ENCODE assay signal across 9 mouse cellular contexts in genomic region chr1:136017307-136017706, GRCm38 (mm10). TPM values are rescaled to one million over a fixed set of nuclear protein-coding genes. Genes with fewer than 3 reads are reported as not detected.
DNase-seq lines count a peak whose midpoint lies in the region; ATAC-seq and TF ChIP-seq lines count a peak whose summit lies in the region.
"Had no signal": no experiment of that assay in that cellular context is flagged by ENCODE, and none has a peak within 500 bp of the region (broad histone marks: within the 10 kb centered on the region; RNA-seq: fewer than 3 reads in every experiment).

No protein-coding gene starts in this region.

- peak overlapping the region; percentile 70 for H3K9ac ChIP-seq in MEL (ENCODE audit: control insufficient read depth, low read depth, low read length, poor library complexity, severe bottlenecking)
- H3K9ac ChIP-seq in hindbrain, embryonic 11.5 days (ENCODE audit: low read depth, low read length): no peak overlapping the region; the same call in 1 of the 2 replicates

- no peak overlapping the region for H3K4me2 ChIP-seq in hindbrain, embryonic 11.5 days (replicated peaks; ENCODE audit: low read depth, low read length)

- peaks cover 20 to 26% of the 10 kb centered on the region in 2 experiments for H3K4me1 ChIP-seq in MEL (ENCODE audit: control insufficient read depth in 1 of 2, insufficient read depth in 2 of 2, low read length in 2 of 2)
- H3K4me1 ChIP-seq in hindbrain, embryonic 11.5 days (replicated peaks; ENCODE audit: control insufficient read depth, insufficient read depth, low read length): no peaks in the 10 kb centered on the region
- peaks cover 58% of the 10 kb centered on the region for H3K4me1 ChIP-seq in megakaryocyte, embryonic 14.5 days

- H3K36me3 ChIP-seq in MEL (ENCODE audit: control insufficient read depth in 1 of 2, insufficient read depth in 2 of 2, low read length in 2 of 2): peaks cover 2 to 28% of the 10 kb centered on the region in 2 experiments; a peak in 3 of 4 replicates
- H3K36me3 ChIP-seq in hindbrain, embryonic 11.5 days (ENCODE audit: control insufficient read depth, insufficient read depth, low read length): peaks cover 5% of the 10 kb centered on the region; the same call in 1 of the 2 replicates
- peaks cover 27% of the 10 kb centered on the region for H3K36me3 ChIP-seq in megakaryocyte, embryonic 14.5 days (replicated peaks; ENCODE audit: low read length)

- ATAC-seq in hindbrain, embryonic 11.5 days (ENCODE audit: low FRiP score): peak; percentile 30; the same call in 1 of the 2 replicates

- no peaks in the 10 kb centered on the region for H3K9me3 ChIP-seq in MEL (replicated peaks; ENCODE audit: insufficient read depth, low read length)
- H3K9me3 ChIP-seq in hindbrain, embryonic 11.5 days (ENCODE audit: control insufficient read depth, low read length): no peaks in the 10 kb centered on the region
- no peaks in the 10 kb centered on the region for H3K9me3 ChIP-seq in megakaryocyte, embryonic 14.5 days

- peak overlapping the region; percentile 71 for H3K27ac ChIP-seq in MEL (ENCODE audit: control insufficient read depth, low read depth, low read length)
- no peak overlapping the region for H3K27ac ChIP-seq in hindbrain, embryonic 11.5 days (ENCODE audit: low read depth, low read length)

- peak overlapping the region; percentile 89 to 97 for H3K4me3 ChIP-seq in MEL (ENCODE audit: control insufficient read depth in 1 of 2, insufficient read depth in 1 of 2, low read depth in 2 of 2, low read length in 2 of 2)
- no peak overlapping the region for H3K4me3 ChIP-seq in hindbrain, embryonic 11.5 days (ENCODE audit: low read depth, low read length)
- peak overlapping the region; percentile 96 for H3K4me3 ChIP-seq in megakaryocyte, embryonic 14.5 days (replicated peaks)

- TF ChIP-seq POLR2A in MEL (IDR thresholded peaks at IDR 0.05; ENCODE audit: control insufficient read depth in 1 of 2, insufficient read depth in 1 of 2, low read depth in 1 of 2, low read length in 2 of 2, poor library complexity in 1 of 2): no peak

- no peak for TF ChIP-seq EP300 in MEL (IDR thresholded peaks at IDR 0.05; ENCODE audit: low read depth in 1 of 2, low read length in 2 of 2)

- H3K27me3 ChIP-seq in MEL (ENCODE audit: control insufficient read depth in 1 of 2, insufficient read depth in 2 of 2, low read length in 2 of 2): no peaks in the 10 kb centered on the region
- no peaks in the 10 kb centered on the region for H3K27me3 ChIP-seq in hindbrain, embryonic 11.5 days (ENCODE audit: control insufficient read depth, insufficient read depth, low read length)
- H3K27me3 ChIP-seq in megakaryocyte, embryonic 14.5 days (replicated peaks): no peaks in the 10 kb centered on the region

- TF ChIP-seq CTCF in MEL (IDR thresholded peaks at IDR 0.05 in 2 of 3, conservative IDR thresholded peaks at IDR 0.05 in 1 of 3; ENCODE audit: control insufficient read depth in 1 of 3, insufficient read depth in 1 of 3, low read depth in 2 of 3, low read length in 3 of 3, poor library complexity in 1 of 3, severe bottlenecking in 1 of 3): no peak

- DNase-seq in embryo, embryonic 10 days (ENCODE audit: low spot score): peak; percentile 37
- DNase-seq in embryo, embryonic 9.5 days (ENCODE audit: extremely low spot score): no peak
- no peak for DNase-seq in MEL (ENCODE audit: low read depth, low spot score)
- peak; percentile 22 for DNase-seq in hindbrain, embryonic 11.5 days (ENCODE audit: low spot score)
- DNase-seq in layer of hippocampus, adult 9-11 months: no peak
- DNase-seq in retina, postnatal 1 day: no peak
- DNase-seq in layer of hippocampus, postnatal 14 days (ENCODE audit: low spot score in 2 of 2): no peak

- H3K79me2 ChIP-seq in MEL (ENCODE audit: control insufficient read depth, insufficient read depth, low read length, poor library complexity): peaks cover 5% of the 10 kb centered on the region; the same call in 1 of the 2 replicates

- 79% methylated on average over 2 of the region's 2 CpGs for WGBS in hindbrain, embryonic 11.5 days

- TF ChIP-seq RAD21 in MEL (IDR thresholded peaks at IDR 0.05; ENCODE audit: low read depth, low read length): no peak

TF ChIP-seq in MEL, 35 proteins besides CTCF, POLR2A, EP300 and RAD21:
- TF ChIP-seq MAZ (IDR thresholded peaks at IDR 0.05; ENCODE audit: low read depth, low read length) (no peak), MAX (IDR thresholded peaks at IDR 0.05; ENCODE audit: low read length) (0 out of 2 replicates have a peak, but pooled peaks have one; percentile 18), TCF12 (IDR thresholded peaks at IDR 0.05; ENCODE audit: low read depth, low read length) (no peak), MAFK (IDR thresholded peaks at IDR 0.05; ENCODE audit: borderline replicate concordance, low read depth, low read length) (no peak), MEF2A (IDR thresholded peaks at IDR 0.05; ENCODE audit: extremely low read depth, insufficient replicate concordance, low read depth, low read length, poor library complexity, severe bottlenecking) (no peak), GATA1 (IDR thresholded peaks at IDR 0.05; ENCODE audit: low read depth, low read length) (no peak)

RNA-seq across cellular contexts. Expression of gene Tmem9, which starts 9.4 kb away (rescaled TPM):
- 35.4 and 52.2 TPM in 2 replicates for total RNA-seq in MEL (2012; rRNA removed)
- 10 to 100 TPM in 1 of 2 experiments, not detected in 1; 82.9 TPM for polyA plus RNA-seq in MEL (2012; ENCODE audit: insufficient read depth in 1 of 2, insufficient read length in 2 of 2, low read depth in 1 of 2, low replicate concordance in 2 of 2, missing spikeins in 1 of 2)
- 60.8 and 84.0 TPM in 2 replicates for polyA plus RNA-seq in hindbrain, embryonic 11.5 days (2014; fragmentation: Nextera tagmentation; extraction: Ambion mirVana)
- polyA plus RNA-seq in megakaryocyte, embryonic 14.5 days (2012; ENCODE audit: insufficient read depth, low replicate concordance): 6.0 and 24.1 TPM in 2 replicates
- 10 to 100 TPM; 81.2 to 81.7 TPM for total RNA-seq in layer of hippocampus, postnatal 14 days (2021)

RNA-seq across cellular contexts. Expression of gene Igfn1, which starts 11.2 kb away (rescaled TPM):
- 0.15 TPM in 1 of 2 replicates, not detected in the other for total RNA-seq in MEL (2012; rRNA removed)
- polyA plus RNA-seq in MEL (2012; ENCODE audit: insufficient read depth in 1 of 2, insufficient read length in 2 of 2, low read depth in 1 of 2, low replicate concordance in 2 of 2, missing spikeins in 1 of 2): under 1 TPM in 1 of 2 experiments, not detected in 1; 0.14 TPM
- polyA plus RNA-seq in hindbrain, embryonic 11.5 days (2014; fragmentation: Nextera tagmentation; extraction: Ambion mirVana): not detected in 2 replicates
- polyA plus RNA-seq in megakaryocyte, embryonic 14.5 days (2012; ENCODE audit: insufficient read depth, low replicate concordance): 0.12 and 0.43 TPM in 2 replicates
- under 1 TPM; 0.19 to 0.62 TPM for total RNA-seq in layer of hippocampus, postnatal 14 days (2021)

RNA-seq across cellular contexts. Expression of gene Ascl5, which starts 33.3 kb away (rescaled TPM):
- total RNA-seq in MEL (2012; rRNA removed): not detected in 2 replicates
- not detected for polyA plus RNA-seq in MEL (2012; ENCODE audit: insufficient read depth in 1 of 2, insufficient read length in 2 of 2, low read depth in 1 of 2, low replicate concordance in 2 of 2, missing spikeins in 1 of 2)
- not detected in 2 replicates for polyA plus RNA-seq in hindbrain, embryonic 11.5 days (2014; fragmentation: Nextera tagmentation; extraction: Ambion mirVana)
- polyA plus RNA-seq in megakaryocyte, embryonic 14.5 days (2012; ENCODE audit: insufficient read depth, low replicate concordance): not detected in 2 replicates
- not detected for total RNA-seq in layer of hippocampus, postnatal 14 days (2021)
- polyA plus RNA-seq: gonadal fat pad, adult 2 months had no signal

RNA-seq across cellular contexts. Expression of gene Cacna1s, which starts 35.2 kb away (rescaled TPM):
- not detected in 2 replicates for total RNA-seq in MEL (2012; rRNA removed)
- polyA plus RNA-seq in MEL (2012; ENCODE audit: insufficient read depth in 1 of 2, insufficient read length in 2 of 2, low read depth in 1 of 2, low replicate concordance in 2 of 2, missing spikeins in 1 of 2): not detected
- polyA plus RNA-seq in hindbrain, embryonic 11.5 days (2014; fragmentation: Nextera tagmentation; extraction: Ambion mirVana): 0.20 and 0.43 TPM in 2 replicates
- not detected in 2 replicates for polyA plus RNA-seq in megakaryocyte, embryonic 14.5 days (2012; ENCODE audit: insufficient read depth, low replicate concordance)
- 1 to 10 TPM in 1 of 2 experiments, under 1 TPM in 1; 0.97 to 2.1 TPM for total RNA-seq in layer of hippocampus, postnatal 14 days (2021)

Comparison
In these comparisons a context has a peak if more than half of its experiments do, and no peak if none do; other contexts are left out.
1. DNase-seq: peak in embryo, embryonic 10 days (single experiment) and hindbrain, embryonic 11.5 days (single experiment); none in embryo, embryonic 9.5 days (single experiment), MEL (single experiment), layer of hippocampus, adult 9-11 months (single experiment), retina, postnatal 1 day (single experiment) and layer of hippocampus, postnatal 14 days (0 of 2).